Mouse (Mus musculus): ENCODE measurements at regions not wholly inside any gene's neighbourhood (a gene's known extent, or its start where the extent isn't known, plus 50 kb on each side); places are given as distances from the start of the nearest gene placed in this dataset.
A peak's percentile ranks its signal among the peaks of the same experiment; 100 is the strongest.

DNA sequence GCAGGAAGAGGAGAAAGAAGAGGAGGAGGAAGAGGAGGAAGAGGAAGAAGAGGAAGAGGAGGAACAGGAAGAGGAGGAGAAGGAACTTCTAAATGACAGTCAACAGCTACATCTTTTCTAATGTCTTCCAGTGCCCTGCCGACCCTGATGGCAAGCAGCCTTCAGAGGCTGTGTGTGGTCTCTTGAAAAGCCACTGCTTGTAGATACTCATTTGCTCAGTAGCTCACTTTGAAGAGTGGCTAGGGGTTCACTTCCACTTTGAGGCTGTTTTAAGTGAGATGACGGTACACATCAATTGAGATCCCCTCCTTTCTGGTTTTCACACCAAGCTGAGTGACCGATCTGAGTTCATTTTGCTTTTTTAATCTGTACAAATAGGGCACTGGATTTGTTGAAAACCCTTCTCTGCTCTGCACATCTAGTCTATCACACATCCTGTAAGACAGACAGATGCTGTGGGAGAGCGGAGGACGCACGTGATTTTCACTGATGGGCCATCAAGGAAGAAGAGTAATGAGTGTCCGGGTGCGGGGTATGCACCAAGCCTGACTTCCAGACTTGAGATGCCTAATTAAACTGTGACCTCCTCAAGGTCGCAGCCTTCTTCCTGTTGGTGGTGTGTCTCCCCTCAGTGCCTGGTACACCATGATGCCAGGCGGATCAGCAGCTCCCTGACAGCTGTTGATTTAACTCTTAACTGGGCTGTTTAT is 239.0 kb downstream of the Mtx2 start:
- Histone ChIP-seq H3K27ac (replicated peaks; ENCODE audit: low read depth, low read length) (no peak overlapping the region), H3K4me1 (ENCODE audit: control insufficient read depth, insufficient read depth, insufficient read length, low read length) (no peaks in the 10 kb centered on the region), H3K4me3 (ENCODE audit: insufficient read depth, low read depth, low read length) (no peak overlapping the region)

DNA sequence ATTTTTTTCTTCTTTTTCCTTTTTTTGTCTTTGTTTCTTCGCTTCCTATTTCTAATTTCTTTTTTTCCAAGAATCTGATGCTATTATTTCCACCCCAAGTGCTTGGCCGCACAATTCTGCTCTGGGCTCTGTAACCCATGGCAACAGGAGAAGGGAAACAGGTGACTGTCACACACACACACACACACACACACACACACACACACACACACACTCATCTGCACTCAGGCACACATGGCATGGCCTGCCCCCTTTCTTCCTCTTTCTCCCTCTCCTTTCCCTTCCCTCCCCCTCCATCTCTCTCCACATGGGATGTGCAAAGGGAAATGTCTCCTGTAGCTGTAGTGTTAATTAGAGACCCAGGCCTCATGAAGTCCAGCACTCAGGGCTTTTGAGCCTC is 239.7 kb downstream of the Mtx2 start:
- Histone ChIP-seq H3K4me3 (ENCODE audit: insufficient read depth, low read depth, low read length) (no peak overlapping the region), H3K4me1 (ENCODE audit: control insufficient read depth, insufficient read depth, insufficient read length, low read length) (no peaks in the 10 kb centered on the region), H3K27ac (replicated peaks; ENCODE audit: low read depth, low read length) (no peak overlapping the region)

DNA sequence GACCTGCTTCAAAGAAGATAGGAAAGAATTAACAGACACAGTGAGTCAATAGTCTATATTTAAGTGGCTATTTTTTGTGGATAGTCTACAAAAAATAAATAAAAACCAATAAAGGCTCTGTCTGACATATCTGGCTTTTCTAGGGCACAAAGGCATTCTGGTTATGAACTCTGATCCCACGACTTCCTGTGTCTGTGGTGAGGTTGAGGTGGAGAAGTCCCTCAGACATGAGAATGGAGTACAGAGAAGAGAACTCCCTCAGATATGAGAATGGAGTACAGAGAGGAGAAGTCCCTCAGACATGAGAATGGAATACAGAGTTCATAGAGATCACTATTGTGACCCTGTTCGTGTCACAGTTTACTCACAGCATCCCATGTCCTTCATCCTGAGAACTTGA is 243.7 kb downstream of the Mtx2 start:
- no peak overlapping the region for H3K4me3 ChIP-seq (ENCODE audit: insufficient read depth, low read depth, low read length)
- no peak overlapping the region for H3K27ac ChIP-seq (replicated peaks; ENCODE audit: low read depth, low read length)
- 0 out of 2 replicates have a peak, but pooled peaks cover 2% of the 10 kb centered on the region for H3K4me1 ChIP-seq (ENCODE audit: control insufficient read depth, insufficient read depth, insufficient read length, low read length)

DNA sequence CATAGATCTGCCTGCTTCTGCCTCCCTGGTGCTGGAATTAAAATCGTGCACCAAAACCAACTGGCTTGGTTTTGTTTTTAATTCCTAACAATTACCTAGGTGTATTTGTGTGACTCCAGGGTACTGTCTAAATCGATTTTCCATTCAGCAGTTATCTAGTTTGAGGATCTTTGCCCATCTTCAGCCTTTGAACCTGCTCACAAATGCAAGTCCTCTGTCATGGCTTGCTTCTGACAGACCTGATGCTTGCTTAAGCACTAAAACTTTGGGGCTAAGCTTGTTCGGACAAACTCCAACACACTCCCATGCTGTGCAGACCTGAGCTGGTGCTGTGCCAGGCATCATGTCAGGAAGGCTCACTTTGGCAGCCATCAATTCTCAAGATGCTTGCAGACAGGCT is 246.4 kb downstream of the Mtx2 start:
- Histone ChIP-seq H3K27ac (replicated peaks; ENCODE audit: low read depth, low read length) (peak overlapping the region; percentile 2; the same call in 1 of the 2 replicates), H3K4me1 (ENCODE audit: control insufficient read depth, insufficient read depth, insufficient read length, low read length) (0 out of 2 replicates have a peak, but pooled peaks cover 2% of the 10 kb centered on the region)

DNA sequence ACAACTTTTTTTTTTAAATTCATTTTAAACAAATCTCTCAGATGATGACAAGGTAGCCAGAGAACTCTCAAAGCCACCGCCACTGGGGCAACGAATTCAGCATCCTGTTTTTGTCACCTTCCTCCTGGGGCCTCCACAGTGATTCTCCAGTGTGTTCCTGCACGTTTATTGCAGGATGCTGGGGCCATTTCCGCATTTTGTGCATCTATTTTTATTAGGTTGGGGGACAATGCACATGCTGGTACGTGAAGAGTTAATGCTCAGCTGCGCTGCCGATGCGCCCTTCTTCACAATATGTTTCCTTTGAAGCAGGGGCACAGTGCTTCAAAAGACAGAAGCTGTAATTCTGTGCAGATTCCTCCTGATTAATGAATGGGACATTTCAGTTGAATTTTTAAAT is 246.9 kb downstream of the Mtx2 start:
- Histone ChIP-seq H3K4me1 (ENCODE audit: control insufficient read depth, insufficient read depth, insufficient read length, low read length) (0 out of 2 replicates have a peak, but pooled peaks cover 2% of the 10 kb centered on the region), H3K4me3 (ENCODE audit: insufficient read depth, low read depth, low read length) (no peak overlapping the region), H3K27ac (replicated peaks; ENCODE audit: low read depth, low read length) (no peak overlapping the region)

More for the DNA sequence above, 246.4 kb downstream of the Mtx2 start:
- H3K4me3 ChIP-seq (ENCODE audit: insufficient read depth, low read depth, low read length), result no peak overlapping the region

DNA sequence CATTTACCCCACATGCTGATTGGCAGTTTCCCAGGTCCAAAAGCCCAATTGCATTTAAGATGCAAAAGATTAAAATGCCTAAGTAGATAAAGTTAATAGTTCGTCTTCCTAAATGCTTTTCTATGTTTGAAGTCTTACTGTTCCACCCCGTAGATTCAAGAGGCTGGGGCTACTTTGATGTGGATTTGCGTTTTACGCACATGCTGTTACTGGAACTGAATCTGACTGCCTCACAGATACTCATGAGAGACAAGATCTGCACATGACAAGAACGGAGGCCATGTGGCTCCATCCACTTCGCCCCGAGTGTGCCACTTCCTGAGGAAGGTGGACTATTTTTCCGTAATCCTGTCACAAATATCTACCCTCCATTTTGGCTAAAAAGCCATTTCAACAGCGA is 247.6 kb downstream of the Mtx2 start:
- no peak overlapping the region for H3K27ac ChIP-seq (replicated peaks; ENCODE audit: low read depth, low read length)
- 0 out of 2 replicates have a peak, but pooled peaks cover 2% of the 10 kb centered on the region for H3K4me1 ChIP-seq (ENCODE audit: control insufficient read depth, insufficient read depth, insufficient read length, low read length)
- H3K4me3 ChIP-seq (ENCODE audit: insufficient read depth, low read depth, low read length), result no peak overlapping the region

DNA sequence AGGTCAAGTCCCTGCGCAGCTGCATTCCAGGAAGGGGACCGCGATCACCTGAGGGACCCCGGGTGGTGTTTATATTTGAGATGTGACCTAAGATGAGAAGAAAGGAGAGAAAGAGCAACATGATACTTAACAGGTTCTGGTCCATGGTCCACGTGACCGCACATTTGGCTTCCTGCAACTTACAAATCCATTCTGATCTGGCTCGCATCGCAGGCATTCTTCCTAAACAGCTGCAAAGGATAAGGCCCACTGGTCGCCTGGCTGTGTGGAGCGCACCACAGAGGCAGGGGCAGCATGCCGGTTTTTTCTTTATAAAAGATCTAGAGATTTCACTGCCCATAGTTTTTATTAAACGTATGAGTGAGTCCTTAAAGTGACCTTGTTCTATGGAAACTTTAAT is 261.6 kb downstream of the Mtx2 start:
- H3K4me1 ChIP-seq (ENCODE audit: control insufficient read depth, insufficient read depth, insufficient read length, low read length), result no peaks in the 10 kb centered on the region
- H3K27ac ChIP-seq (replicated peaks; ENCODE audit: low read depth, low read length), result no peak overlapping the region
- no peak overlapping the region for H3K4me3 ChIP-seq (ENCODE audit: insufficient read depth, low read depth, low read length)

DNA sequence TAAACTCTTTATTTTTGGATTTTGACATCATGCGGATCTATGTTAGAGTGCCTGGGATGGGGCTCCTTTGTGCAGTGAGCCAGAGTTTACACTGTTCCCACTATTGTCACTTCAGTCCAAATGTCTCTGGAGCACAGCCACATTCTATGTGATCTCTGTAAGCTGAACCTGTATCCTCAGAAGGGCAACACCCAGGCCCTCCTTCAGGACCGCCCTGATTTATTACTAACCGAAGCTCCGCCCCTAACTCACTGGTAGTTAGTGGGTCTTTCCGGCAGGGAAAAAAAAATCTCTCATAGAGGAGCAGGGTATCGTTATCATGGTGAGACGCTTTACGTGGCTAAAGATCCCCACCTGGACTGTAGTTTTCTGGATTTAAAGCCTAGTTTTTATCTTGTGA is 263.6 kb downstream of the Mtx2 start:
- H3K4me3 ChIP-seq (ENCODE audit: insufficient read depth, low read depth, low read length), result no peak overlapping the region
- H3K27ac ChIP-seq (replicated peaks; ENCODE audit: low read depth, low read length), result no peak overlapping the region
- H3K4me1 ChIP-seq (ENCODE audit: control insufficient read depth, insufficient read depth, insufficient read length, low read length), result no peaks in the 10 kb centered on the region

DNA sequence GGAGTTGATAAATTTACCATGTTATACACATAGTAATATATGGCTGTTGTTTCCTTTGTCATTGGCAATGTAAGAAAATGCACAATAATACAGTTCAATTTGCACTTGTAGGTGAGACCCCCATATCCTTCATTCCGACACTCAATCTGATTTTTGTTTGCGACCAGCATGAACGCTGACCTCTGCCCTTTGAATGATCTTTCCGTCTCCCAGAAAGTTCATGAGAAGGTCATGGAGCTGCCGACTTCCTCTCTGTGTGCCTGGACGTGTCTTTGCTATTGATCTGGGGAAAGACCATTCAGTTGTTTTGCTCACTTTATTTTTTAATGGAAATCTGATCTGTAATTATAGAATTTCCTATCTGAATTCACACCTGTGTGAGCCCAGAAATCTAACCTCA is 264.0 kb downstream of the Mtx2 start:
- H3K4me1 ChIP-seq (ENCODE audit: control insufficient read depth, insufficient read depth, insufficient read length, low read length), result no peaks in the 10 kb centered on the region
- H3K4me3 ChIP-seq (ENCODE audit: insufficient read depth, low read depth, low read length), result no peak overlapping the region
- no peak overlapping the region for H3K27ac ChIP-seq (replicated peaks; ENCODE audit: low read depth, low read length)

DNA sequence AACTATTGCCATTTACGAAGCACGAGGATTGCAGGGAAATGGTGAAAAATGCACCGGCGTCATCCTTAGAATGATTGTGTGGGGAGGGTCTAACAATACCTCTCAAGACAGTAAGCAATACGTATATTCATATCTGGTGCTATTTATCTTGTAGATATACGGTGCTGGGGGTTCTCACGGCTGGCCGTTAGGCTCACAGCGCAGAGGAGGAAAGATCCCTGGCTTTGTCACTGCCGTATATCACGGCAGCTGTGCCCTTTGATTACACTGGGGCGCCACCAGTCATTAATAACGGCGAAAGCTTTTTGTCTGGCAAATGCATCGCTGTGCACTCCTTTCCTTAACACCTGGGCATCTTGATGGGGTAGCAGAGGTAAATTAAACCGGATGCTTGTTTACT is 264.8 kb downstream of the Mtx2 start:
- H3K4me3 ChIP-seq (ENCODE audit: insufficient read depth, low read depth, low read length), result no peak overlapping the region
- no peaks in the 10 kb centered on the region for H3K4me1 ChIP-seq (ENCODE audit: control insufficient read depth, insufficient read depth, insufficient read length, low read length)
- H3K27ac ChIP-seq (replicated peaks; ENCODE audit: low read depth, low read length), result no peak overlapping the region

DNA sequence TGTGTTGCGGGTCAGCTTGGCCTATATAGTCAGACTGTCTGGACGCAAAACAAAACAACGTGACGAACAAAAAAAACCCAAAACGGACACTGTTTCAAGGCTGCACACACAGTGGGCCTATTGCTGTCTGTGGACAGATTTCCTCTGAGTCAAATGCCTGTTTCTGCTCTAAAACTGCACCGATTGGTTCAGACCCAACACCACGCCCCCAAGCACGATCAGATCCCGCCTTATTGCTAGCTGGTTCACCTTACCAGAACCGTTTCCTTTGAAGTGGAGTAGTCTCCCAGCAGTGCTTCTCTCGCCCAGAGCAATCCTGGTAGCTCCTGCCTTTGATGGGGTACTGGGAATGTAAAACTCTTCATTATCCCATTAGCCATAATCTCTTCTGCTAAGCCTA is 275.9 kb downstream of the Mtx2 start:
- Histone ChIP-seq H3K27ac (replicated peaks; ENCODE audit: low read depth, low read length) (no peak overlapping the region), H3K4me1 (ENCODE audit: control insufficient read depth, insufficient read depth, insufficient read length, low read length) (no peaks in the 10 kb centered on the region), H3K4me3 (ENCODE audit: insufficient read depth, low read depth, low read length) (no peak overlapping the region)

DNA sequence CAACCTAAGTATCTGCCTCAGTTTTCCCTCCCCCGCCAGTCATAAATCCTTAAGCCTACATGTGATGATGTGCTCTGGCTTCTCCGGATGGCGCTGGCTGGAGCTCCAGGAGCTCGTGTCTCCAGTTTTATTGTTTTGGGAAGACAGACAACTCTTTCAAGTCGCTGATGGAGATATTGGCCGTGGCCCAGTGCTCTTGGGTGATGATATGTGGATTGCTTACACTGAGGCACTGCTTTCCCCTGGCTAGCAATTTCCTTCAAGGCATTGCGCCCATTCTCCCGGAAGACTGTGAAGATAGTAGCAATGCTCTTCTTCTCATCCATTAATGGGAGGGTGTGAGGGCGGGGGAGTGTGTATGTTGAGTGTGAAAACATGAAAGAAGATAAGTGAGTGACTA is 287.1 kb downstream of the Mtx2 start:
- no peak overlapping the region for H3K27ac ChIP-seq (replicated peaks; ENCODE audit: low read depth, low read length)
- H3K4me3 ChIP-seq (ENCODE audit: insufficient read depth, low read depth, low read length), result no peak overlapping the region
- H3K4me1 ChIP-seq (ENCODE audit: control insufficient read depth, insufficient read depth, insufficient read length, low read length), result no peaks in the 10 kb centered on the region

DNA sequence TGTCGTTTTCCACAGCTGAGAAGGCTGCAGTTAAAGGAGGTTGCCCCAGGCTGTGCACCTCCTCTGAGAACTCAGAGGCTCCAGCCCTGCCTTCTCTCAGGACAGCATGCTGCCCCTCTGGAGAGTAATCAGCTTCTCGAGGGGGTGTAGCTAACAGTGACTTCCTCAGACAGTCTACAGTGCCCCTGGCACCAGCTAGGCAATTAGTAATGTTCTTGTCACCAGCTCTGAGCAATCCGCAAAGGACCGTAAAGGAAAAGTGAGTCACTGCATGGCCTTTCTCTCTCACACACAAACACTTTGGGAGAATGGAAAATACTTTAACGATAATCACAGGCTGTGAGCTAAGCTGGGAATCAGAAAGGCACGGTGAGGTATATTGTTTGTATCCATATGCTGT is 288.8 kb downstream of the Mtx2 start:
- no peak overlapping the region for H3K4me3 ChIP-seq (ENCODE audit: insufficient read depth, low read depth, low read length)
- H3K4me1 ChIP-seq (ENCODE audit: control insufficient read depth, insufficient read depth, insufficient read length, low read length), result no peaks in the 10 kb centered on the region
- H3K27ac ChIP-seq (replicated peaks; ENCODE audit: low read depth, low read length), result no peak overlapping the region

DNA sequence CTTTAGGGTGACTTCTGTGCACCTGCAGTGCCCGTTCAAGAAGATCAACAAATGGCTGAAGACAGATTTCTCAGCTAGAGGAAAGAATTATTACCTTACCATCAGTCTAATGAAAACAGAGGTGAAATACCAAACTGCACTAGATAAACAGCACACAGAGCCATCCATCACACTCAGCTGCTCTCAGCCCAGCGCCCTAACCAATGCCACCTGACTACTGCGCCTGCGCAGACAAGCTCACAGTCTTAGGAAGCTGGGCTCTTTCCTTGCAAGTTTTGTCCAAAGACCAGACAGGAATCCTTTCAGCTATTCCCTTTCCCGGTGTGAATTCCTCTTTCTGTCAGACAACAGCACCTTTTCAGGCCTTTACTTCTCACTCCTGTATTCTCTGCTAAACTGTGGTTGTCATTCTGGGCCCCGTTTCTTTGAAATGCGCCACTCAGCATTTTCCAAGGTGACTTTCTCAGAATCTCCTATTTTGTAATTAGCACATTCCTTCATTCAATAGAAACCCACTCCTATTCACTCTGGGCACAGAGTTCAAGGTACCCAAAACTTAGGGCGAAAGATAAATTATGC is 292.8 kb downstream of the Mtx2 start:
- Histone ChIP-seq H3K4me3 (ENCODE audit: insufficient read depth, low read depth, low read length) (no peak overlapping the region), H3K27ac (replicated peaks; ENCODE audit: low read depth, low read length) (no peak overlapping the region), H3K4me1 (ENCODE audit: control insufficient read depth, insufficient read depth, insufficient read length, low read length) (no peaks in the 10 kb centered on the region)

DNA sequence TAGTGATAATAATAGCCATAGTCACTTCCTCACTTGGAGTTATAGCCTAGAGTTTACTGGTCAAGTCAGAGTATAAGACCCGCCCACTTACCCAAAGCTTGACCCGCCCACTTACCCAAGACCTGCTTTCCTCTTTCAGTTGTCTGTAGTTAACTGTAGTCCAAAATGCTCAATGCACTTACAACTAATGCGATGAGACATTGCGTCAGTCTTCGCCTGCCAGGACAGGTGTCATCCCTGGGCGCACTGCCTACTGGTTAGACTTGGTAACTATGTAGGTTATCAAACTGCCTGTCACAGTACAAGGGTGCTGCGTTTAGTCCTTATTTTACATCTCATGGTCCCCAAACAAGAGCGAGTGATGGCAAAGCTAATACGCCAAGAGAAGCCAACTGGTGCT is 294.0 kb downstream of the Mtx2 start:
- Histone ChIP-seq H3K27ac (replicated peaks; ENCODE audit: low read depth, low read length) (no peak overlapping the region), H3K4me3 (ENCODE audit: insufficient read depth, low read depth, low read length) (no peak overlapping the region), H3K4me1 (ENCODE audit: control insufficient read depth, insufficient read depth, insufficient read length, low read length) (no peaks in the 10 kb centered on the region)

All from brown adipose tissue, adult 24 weeks (tissue).